Mouse (Mus musculus) CD4-positive, CD25-positive, alpha-beta regulatory T cell (primary cell): ENCODE results near the gene Abcc4. TPM values are rescaled to one million over a fixed set of nuclear protein-coding genes. Genes with fewer than 3 reads are reported as not detected.

Experiments used
- polyA plus RNA-seq: library from polyadenylated mRNA; unstranded; fragments of 100-300 nt; shearing (Covaris generic); gene quantifications from one replicate; pipeline ENCODE4 v1.2.1, GENCODE M21; 2017

Abcc4 gene
- polyA plus RNA-seq, result 26.4 TPM

DNA sequence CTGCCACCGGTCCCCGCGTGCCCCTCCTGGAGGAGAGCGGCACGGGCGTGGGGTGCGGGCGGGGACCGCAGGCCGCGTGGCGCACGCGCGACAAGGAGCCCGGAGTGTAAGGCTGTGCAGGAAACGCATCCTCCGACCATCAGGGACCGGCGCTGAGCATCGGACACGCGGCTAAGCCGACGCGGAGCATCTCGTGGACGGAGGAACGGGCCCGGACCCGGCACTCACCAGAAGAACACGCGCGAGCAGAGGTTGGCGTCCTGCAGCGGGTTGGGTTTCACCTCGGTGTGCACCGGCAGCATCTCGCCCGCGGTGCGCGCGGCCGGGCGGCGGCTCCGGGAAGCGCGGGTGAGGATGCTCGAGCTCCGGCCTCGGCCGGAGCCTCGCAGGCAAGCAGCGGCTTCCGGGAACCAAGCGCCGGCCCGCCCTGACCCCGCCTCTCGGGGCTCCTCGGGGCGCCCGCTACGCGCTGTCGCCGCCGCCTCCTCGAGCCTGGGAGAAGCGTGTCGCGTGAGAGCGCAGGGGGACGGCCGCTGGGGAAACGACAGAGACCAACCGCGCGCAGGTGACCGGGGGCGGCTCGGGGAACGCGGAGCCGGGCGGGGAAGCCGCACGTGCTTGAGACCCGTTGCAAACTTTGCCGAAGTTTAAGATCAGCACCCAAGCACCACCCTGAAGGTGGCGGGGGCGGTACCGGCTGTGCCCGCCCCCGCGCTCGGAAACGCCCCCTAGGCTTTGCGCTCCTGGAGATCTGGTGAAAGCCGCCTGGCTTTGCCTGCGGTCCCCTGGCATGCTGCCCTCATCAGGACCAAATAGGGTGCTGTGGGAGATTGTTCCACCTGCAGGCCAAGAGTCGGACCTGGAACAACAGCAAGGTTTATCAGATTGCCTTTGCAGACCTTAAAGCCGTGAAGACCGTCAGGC is at the start of gene Abcc4:
Abcc4 (minus strand) TSS at position 412 of the 924 bp plus-strand sequence.

Other genes with a start within 250 kb of the Abcc4 start
- 4.8 TPM for gene Cldn10, start 81.7 kb upstream of the Abcc4 start, polyA plus RNA-seq
- 22.9 TPM for gene Dzip1, start 219.2 kb upstream of the Abcc4 start, polyA plus RNA-seq
- 80.2 TPM for gene Dnajc3, start 231.8 kb upstream of the Abcc4 start, polyA plus RNA-seq